Mouse (Mus musculus): ENCODE measurements around the gene Ccdc33.

Ccdc33 gene

GRCm38 (mm10) chr9:58008336-58009014, 110.1 kb downstream of the Ccdc33 start:
- DNase-seq: no peak

GRCm38 (mm10) chr9:58005753-58006461, 112.7 kb downstream of the Ccdc33 start, which contains the start of gene Cyp11a1:
Cyp11a1 (plus strand) TSS chr9:58006411.
- DNase-seq: no peak

- DNase-seq: no peak
Observed at GRCm38 (mm10) chr9:58003272-58003671, 115.4 kb downstream of the Ccdc33 start.

- DNase-seq: no peak
Observed at GRCm38 (mm10) chr9:57999676-58000075, 118.9 kb downstream of the Ccdc33 start.

- no peak for DNase-seq
Observed at GRCm38 (mm10) chr9:57998685-57999084, 119.9 kb downstream of the Ccdc33 start.

GRCm38 (mm10) chr9:57998032-57998659, 120.5 kb downstream of the Ccdc33 start:
- DNase-seq: peak; percentile 39

GRCm38 (mm10) chr9:57997511-57998031, 121.1 kb downstream of the Ccdc33 start:
- DNase-seq: no peak

GRCm38 (mm10) chr9:57995282-57995681, 123.3 kb downstream of the Ccdc33 start:
- DNase-seq: no peak

GRCm38 (mm10) chr9:57992781-57993591, 125.6 kb downstream of the Ccdc33 start:
- no peak for DNase-seq

GRCm38 (mm10) chr9:57992060-57992459, 126.6 kb downstream of the Ccdc33 start:
- no peak for DNase-seq

- no peak for DNase-seq
Observed at GRCm38 (mm10) chr9:57990438-57991110, 128.0 kb downstream of the Ccdc33 start.

GRCm38 (mm10) chr9:57989309-57989708, 129.3 kb downstream of the Ccdc33 start:
- no peak for DNase-seq

GRCm38 (mm10) chr9:57988098-57988497, 130.5 kb downstream of the Ccdc33 start:
- DNase-seq: no peak

- no peak for DNase-seq
Observed at GRCm38 (mm10) chr9:57986293-57986692, 132.3 kb downstream of the Ccdc33 start.

- DNase-seq: peak; percentile 46
Observed at GRCm38 (mm10) chr9:57985304-57985703, 133.3 kb downstream of the Ccdc33 start.

- DNase-seq: no peak
Observed at GRCm38 (mm10) chr9:57980570-57980969, 138.1 kb downstream of the Ccdc33 start.

GRCm38 (mm10) chr9:57978858-57979257, 139.8 kb downstream of the Ccdc33 start:
- no peak for DNase-seq
